Mouse (Mus musculus) NIH3T3 (cell line): ENCODE data around the gene Mtx1.

ENCODE experiments used
- DNase-seq: peaks from one replicate; pipeline ENCODE4 v3.0.0-alpha.2; 2012; ENCODE audit warnings: low read depth

Gene Mtx1

GRCm38 (mm10) chr3:89214681-89215411, 12.0 kb downstream of the Mtx1 start, which contains the start of gene Thbs3:
Gene Thbs3 (plus strand): TSS chr3:89215180.
- peak; percentile 76 for DNase-seq

DNA sequence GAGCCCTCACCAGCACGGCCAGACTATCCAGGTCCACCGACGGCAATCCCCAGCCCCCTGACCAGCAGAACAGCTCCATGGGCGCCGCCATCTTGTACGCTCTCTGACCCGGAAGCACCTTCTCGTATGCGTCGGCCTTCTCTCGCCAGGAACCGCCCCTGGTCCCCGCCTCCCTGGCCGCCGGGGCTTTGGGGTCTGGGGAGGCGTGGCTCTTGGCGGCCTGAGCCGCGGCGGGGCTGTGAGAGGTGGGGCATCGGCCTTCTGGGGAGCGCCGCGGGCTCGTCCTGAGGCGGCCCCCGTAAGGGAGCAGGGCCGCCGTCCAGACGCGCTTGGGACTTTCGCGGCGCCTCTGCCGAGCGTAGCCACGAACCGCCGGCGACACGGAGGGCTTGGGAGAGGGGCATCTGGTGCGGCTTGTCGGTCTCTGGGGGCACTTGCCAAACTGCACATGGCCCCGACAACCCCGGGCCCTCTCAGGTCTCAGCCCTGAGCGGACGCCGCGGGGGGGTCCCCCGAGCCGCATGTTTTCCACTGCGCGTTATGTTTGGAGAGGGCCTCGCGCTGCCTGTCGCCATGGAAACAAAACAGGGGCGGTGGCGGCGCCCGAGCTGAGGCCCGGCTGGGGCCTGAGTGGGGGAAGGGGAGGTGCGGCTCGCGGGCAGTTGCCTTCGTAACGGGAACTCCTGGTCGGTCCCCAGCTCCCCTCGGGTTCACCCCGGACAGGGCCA, 12.9 kb downstream of the Mtx1 start:
- DNase-seq = peak; percentile 97

GRCm38 (mm10) chr3:89210731-89211130, 16.2 kb downstream of the Mtx1 start:
- peak; percentile 21 for DNase-seq

DNA sequence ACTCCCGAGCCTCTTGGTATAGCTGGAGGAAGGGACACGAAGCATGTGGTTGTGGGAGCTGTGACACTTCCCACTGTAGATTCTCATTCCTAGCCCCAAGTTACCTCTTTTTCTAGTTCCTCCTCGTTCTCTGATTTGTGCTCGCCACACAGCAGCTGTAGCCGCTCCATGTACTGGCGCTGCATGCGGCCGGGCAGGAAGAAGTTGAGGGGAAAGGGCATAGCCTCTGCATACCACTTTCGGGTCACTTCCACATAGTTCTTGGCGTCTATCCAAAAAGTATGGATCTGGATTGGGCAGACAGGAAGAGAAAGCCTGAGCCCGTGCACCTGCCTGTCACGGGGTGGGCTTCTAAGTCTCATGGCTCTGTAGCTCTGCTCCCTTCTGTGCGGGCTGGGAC, 16.7 kb downstream of the Mtx1 start:
- DNase-seq = no peak

DNA sequence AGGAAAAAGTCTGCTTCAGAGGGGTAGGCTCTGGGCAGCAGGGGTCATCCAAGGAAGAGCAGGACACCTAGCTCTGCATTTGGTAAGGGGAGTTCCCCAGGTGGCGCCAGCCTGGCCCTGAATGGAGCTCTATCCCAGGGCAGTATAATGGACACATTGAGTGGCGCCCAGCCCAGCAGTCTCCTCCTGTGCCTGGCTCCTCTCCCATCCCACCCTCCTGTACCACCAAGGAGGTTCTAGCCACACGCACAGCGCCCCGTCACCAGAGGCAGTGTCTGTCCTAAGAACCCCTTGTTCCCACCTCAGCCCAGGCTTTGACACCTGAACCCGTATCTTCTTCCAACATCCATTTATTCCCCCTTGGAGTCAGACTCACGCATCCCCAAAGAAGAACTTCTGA, 17.2 kb downstream of the Mtx1 start:
- DNase-seq = no peak

GRCm38 (mm10) chr3:89208736-89209135, 18.2 kb downstream of the Mtx1 start:
- DNase-seq = no peak

- no peak for DNase-seq
Measured at GRCm38 (mm10) chr3:89208075-89208657, 18.7 kb downstream of the Mtx1 start.

DNA sequence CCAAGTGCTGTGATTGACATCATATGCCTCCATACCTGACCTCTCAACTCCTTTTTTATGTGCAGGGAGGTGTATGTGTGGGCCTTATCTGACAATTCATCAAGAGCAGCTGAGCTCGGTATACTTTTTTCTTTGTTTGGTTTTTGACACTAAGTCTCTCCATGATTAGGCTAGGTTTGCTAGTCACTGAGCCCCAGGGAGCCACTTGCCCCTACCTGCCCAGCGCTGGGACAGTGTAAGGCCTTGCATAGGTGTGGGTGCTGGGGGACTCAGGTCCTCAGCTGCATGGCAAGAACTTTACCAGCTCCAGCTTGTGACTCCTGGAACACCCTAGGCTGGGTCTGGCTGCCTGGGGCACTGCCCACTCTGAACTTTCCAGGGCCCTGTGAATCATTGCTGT, 20.2 kb downstream of the Mtx1 start:
- DNase-seq = no peak

DNA sequence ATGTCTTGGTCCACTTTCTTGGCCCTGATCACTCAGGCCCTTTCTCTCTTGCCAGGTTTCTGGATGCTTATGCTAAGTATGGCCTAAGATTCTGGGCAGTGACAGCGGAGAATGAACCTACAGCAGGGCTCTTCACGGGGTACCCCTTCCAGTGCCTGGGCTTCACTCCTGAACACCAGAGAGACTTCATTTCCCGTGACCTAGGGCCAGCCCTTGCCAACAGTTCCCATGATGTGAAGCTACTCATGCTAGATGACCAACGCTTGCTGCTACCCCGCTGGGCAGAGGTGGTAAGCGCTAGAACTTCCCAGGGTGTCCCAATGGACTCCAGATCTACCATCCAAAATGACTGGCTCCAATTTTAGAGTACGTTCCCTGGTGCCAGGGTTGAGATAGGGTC, 20.8 kb downstream of the Mtx1 start:
- DNase-seq = no peak

GRCm38 (mm10) chr3:89203142-89203514, 23.8 kb downstream of the Mtx1 start:
- DNase-seq = peak; percentile 18

DNA sequence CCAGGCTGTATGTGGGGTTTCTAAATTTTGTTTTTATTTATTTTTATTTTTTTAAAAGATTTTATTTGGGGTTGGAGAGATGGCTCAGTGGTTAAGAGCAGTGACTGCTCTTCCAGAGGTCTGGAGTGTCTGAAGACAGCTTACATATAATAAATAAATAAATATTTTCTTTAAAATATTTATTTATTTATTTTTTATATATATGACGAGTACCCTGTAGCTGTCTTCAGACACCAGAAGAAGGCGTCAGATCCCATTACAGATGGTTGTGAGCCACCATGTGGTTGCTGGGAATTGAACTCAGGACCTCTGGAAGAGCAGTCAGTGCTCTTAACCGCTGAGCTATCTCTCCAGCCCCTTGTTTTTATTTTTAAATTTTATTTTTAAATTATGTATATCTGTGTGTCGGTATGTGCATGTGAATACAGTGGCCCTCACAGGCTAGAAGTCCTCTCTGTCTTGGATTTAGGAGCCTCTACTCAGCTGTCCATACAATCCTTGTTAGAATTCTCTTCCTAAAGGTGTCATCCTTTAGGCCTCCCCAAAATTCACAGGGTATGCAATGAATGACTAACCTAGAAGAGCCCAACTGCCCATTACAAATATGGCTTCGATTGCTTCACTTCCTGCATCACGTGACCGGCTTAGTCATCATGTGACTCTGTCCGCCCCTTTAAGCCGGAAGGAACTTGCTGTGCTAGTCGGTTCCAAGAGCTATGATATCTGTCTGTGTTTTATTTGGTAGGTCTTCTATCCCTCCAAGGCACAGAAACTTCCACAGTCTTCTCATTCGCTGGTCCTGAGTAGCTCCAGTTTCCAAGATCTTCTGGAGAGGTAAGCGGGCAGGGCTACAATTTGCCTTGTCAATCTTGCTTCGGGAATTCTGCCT, 24.4 kb downstream of the Mtx1 start, which contains the start of gene Gba:
TSS of gene Gba (plus strand) at position 676 of the 889 bp plus-strand sequence.
- DNase-seq = peak; percentile 97

GRCm38 (mm10) chr3:89199839-89200238, 27.0 kb downstream of the Mtx1 start:
- peak; percentile 15 for DNase-seq

GRCm38 (mm10) chr3:89195979-89196877, 30.7 kb downstream of the Mtx1 start:
- DNase-seq = peak; percentile 98

- peak; percentile 63 for DNase-seq
Measured at GRCm38 (mm10) chr3:89193853-89194252, 33.0 kb downstream of the Mtx1 start.

GRCm38 (mm10) chr3:89193351-89193750, 33.5 kb downstream of the Mtx1 start:
- DNase-seq = no peak

DNA sequence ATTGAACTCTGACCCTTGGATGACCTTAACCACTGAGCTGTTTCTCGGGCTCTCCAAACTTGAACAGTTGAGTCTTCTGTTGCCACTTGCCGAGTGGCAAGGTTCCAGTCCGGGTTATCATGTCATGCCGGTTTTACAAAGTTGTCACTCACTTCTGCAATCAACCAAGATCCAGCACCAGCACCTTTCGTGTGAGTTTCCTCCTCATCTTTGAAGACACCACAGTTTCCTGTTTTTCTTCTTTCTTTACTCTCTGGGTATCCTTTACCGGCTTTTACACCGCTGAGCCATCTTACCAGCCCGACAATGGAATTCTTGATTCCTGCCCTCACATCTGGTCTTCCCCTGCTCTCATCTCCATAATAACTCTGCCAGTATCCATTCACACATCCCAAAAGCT, 36.5 kb downstream of the Mtx1 start:
- no peak for DNase-seq

DNA sequence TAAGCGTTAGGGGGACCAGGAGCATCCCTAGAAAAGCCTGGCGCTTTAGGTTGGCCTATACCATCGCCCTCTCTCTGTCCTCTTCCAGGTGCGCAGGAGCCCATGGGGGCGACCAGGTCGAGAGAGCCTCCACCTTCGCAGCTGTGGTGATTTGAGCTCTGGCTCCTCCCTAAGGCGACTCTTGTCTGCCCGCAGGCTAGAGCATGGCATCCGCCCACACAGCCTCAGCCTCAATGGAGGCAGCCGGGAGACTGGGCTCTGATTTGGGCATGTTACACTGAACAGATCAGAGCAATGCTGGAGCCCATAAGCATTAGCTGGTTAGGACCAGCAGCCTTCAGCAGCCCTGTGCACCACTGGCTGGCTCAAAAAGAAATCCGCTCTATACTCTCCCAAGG, 38.4 kb downstream of the Mtx1 start:
- no peak for DNase-seq

GRCm38 (mm10) chr3:89187690-89188477, 39.0 kb downstream of the Mtx1 start:
- no peak for DNase-seq

- no peak for DNase-seq
Measured at GRCm38 (mm10) chr3:89187197-89187596, 39.7 kb downstream of the Mtx1 start.

DNA sequence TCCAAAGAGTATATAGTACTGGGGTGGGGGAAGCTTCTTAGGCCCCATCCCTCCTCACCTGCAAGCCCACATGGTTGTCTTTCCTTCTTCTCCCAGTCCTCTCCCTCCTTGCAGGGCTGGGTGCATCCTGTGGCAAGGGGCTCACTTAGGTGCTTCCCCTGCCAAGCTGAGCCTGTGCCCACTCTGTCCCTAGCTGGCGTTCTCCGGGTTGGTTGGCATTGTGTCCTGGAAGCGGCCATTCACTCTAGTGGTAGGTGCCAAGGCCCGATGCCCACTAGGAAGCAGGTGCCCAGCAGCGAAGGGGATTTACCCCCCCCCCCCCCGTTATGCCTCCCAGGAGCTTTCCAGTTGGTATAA, 43.0 kb downstream of the Mtx1 start:
- DNase-seq = no peak
